Mouse (Mus musculus): ENCODE measurements around the gene Srd5a3.

The Srd5a3 gene

DNA sequence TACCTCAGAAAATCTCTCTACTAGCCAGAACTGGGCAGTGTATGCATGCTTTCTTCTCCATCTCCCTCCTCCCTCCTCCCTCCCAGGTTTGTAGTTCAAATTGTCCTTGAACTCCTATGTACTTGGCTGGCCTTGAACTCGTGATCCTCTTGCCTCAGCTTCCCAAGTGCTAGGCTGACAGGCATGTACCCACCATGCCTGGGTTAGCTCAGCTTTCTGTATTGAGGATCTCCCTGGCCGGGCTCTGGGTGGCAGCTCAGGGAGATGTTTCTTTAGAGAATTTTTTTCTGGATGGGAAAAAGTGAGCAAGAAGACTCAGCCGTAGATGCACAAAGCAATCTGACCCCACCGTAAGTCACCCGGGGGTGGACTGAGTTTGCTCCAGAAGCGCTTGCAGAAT is 12.9 kb downstream of the Srd5a3 start:
- no peak for DNase-seq (ENCODE audit: low read depth, low spot score)

GRCm38 (mm10) chr5:76153430-76153829 is 13.4 kb downstream of the Srd5a3 start:
- no peak for DNase-seq (ENCODE audit: low read depth, low spot score)

DNA sequence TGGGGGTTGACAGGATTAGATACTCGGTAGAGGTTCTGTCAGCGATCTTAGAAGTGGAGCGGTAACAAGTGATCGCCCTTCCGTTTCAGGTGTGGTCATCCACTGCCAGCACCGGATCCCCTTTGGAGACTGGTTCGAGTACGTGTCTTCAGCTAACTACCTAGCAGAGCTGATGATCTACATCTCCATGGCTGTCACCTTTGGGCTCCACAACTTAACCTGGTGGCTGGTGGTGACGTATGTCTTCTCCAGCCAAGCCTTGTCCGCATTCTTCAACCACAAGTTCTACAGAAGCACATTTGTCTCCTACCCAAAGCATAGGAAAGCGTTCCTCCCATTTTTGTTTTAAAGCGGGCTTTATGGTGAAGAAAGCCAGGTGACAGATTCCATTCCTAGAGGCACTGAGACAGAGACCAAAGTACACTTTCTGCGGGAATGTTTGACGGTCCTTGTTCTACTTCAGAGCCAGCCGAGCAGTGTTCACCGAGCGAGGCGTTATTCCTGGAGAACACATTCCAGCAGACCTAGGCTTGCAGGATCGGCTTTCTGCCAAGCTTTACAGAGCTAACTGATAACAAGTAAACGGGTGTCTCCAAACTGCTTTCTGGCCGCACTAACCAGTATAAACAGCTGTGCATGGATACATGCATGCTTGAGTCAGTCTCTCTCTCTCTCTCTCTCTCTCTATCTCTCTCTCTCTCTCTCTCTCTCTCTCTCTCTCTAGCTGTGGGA is 14.5 kb downstream of the Srd5a3 start:
- DNase-seq (ENCODE audit: low read depth, low spot score), result no peak

DNA sequence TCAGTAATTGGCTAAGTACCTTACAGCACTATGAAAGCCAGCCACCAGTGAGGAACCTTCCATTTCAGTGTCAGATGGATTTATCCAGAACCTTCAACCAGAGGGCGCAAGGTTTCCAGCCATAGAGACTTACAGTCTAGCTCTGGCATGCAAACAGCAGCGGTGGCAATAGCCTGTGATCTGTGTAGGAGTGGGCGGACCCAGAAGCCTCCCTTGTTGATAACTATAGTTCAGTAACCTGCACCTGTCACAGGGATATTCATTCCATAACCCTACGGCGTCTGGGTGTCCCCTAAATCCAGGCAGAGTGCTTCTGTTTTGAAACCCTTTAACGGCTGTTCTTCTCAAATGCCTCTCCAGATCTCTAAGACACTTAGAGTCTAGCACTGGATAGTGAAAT is 19.5 kb downstream of the Srd5a3 start:
- no peak for DNase-seq (ENCODE audit: low read depth, low spot score)

DNA sequence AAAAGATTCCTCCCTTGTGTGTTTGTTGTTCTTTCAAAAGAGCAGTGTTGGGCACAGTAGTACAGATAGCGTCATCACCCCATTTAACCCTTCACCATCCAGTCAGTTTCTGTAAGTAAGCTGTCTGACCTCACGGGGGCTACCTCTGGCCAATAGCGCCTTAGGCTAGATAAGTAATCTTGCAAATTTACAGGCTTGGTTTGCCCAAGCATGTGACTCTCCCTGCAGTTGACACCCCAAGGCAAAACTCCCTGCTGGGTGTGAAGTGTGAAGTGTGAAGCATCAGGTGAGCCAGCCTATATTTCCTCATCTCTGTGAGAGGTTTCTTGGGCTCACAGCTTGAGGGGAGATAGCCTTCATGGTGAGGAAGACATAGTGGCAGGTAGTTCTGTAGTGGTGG is 20.0 kb downstream of the Srd5a3 start:
- no peak for DNase-seq (ENCODE audit: low read depth, low spot score)

DNA sequence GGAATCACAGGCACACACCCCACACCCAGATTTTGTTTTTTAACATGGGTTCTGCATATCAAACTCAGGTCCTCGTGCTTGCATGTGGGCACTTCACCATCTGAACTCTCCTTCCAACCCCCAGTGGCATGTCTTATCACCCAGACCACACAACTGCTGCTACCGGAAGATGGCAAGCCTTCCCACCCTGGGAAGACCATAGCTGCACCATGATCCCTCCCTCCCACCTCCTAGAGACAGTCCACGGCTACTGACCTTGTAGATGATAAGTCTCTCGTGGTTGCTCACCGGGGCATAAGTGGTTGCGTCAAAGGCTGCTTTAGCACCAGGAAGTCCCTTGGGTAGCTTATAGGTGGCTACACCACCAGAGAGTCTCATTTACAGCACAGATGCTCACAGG is 21.4 kb downstream of the Srd5a3 start:
- DNase-seq (ENCODE audit: low read depth, low spot score), result no peak

GRCm38 (mm10) chr5:76162926-76163325 is 22.9 kb downstream of the Srd5a3 start:
- no peak for DNase-seq (ENCODE audit: low read depth, low spot score)

DNA sequence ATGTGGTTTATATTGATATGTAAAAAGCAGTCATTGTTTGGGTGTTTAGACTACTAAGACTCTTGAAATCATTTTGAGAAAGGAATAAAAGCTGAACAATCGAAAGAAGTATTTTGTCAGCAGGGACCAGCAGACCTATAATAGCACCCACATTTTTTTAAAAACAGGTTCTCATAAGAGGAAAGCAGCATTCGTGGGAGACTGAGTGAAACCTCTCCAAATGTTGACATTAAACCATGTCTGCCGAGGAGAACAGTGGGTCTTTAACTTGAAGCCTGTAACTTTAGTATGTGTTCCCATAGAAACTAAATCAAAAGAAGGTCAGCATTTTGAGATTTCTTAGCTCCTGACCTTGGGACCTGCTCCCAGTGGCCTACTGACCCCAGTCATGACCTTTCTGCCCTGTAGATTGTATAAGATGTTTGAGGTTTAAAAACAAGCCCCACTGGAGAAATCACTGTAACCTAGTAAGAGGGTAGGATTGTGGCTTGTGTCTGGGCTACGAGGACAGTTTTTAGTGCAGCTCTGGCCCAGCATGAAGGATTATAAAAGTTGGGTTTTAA is 23.8 kb downstream of the Srd5a3 start:
- no peak for DNase-seq (ENCODE audit: low read depth, low spot score)

- no peak for DNase-seq (ENCODE audit: low read depth, low spot score)
Measured at GRCm38 (mm10) chr5:76164827-76165226, 24.8 kb downstream of the Srd5a3 start.

DNA sequence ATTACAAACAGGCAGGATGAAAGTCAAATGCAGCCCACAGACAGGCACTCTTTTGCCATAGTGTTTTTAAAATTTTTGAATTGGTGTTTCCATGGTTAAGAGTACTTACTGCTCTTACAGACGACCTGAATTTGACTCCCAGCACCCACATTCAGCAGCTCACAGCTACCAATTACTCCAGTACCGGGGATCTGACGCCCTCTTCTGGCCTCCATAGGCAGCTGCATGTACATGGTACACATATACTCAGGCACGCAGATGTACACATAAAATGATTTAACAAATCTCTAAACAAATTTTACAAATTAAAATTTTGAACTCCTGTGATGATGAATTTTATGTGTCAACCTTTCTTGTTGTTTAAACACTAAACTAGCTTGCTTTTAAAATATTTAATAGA is 30.5 kb downstream of the Srd5a3 start:
- DNase-seq (ENCODE audit: low read depth, low spot score), result no peak

DNA sequence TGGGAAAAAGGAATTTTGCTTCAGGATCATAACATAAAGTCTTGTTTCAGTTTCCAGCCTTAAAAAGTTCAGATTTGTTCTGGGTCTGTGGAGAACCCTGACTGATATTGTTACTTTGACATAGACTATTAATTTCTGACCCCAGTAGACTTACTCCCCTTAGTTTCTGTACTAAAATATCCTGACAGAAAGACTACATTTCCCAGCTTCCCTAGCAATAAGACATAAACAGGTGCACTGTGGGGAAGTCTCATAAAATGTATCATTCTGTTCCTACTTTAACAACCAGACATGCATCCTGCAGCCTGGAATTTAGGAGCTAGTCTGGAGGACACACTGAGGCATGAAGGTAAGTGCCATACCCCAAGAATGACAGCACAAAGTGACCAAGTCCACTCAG is 31.0 kb downstream of the Srd5a3 start:
- DNase-seq (ENCODE audit: low read depth, low spot score), result no peak

GRCm38 (mm10) chr5:76175051-76175450 is 35.0 kb downstream of the Srd5a3 start:
- no peak for DNase-seq (ENCODE audit: low read depth, low spot score)

DNA sequence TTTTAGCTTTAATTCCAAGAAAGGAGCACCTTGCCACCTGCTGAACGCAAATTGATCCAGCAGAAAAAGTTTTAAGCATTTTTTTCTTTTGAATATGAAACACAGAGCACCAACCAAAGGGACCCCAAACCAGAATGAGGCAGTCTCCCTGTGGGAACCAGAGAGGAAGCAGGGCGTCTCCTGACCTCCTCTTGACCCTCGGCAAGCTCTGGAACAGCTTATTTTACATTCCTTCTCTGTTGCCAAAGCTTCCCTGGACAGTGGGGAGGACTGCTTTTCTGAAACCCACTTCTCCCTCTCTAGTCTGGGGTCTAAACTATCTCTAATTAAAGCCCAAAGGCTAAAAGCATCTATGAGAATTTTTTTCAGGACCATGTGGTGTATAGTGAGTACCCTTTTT is 36.3 kb downstream of the Srd5a3 start:
- DNase-seq (ENCODE audit: low read depth, low spot score), result no peak

- DNase-seq (ENCODE audit: low read depth, low spot score), result no peak
Measured at GRCm38 (mm10) chr5:76176841-76177240, 36.8 kb downstream of the Srd5a3 start.

GRCm38 (mm10) chr5:76177664-76178063 is 37.6 kb downstream of the Srd5a3 start:
- no peak for DNase-seq (ENCODE audit: low read depth, low spot score)

GRCm38 (mm10) chr5:76179171-76179570 is 39.1 kb downstream of the Srd5a3 start:
- DNase-seq (ENCODE audit: low read depth, low spot score), result no peak

DNA sequence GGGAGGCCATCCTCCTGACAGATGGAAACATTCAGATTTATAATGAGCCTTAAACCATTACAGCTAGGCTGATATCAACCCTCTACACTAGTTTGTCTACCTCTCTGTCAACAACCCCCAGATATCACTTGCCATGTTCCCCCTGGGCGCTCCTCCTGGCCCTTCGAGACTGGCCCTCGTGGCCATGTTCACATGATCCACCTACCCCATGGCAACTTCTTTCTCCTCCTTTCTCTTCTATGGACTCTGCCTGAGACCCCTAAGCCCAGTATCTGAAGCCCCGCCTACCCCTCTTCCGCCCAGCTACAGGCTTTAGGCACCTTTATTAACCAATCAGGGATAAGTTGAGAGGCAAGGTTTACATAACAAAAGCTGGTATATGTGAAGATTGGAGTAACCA is 39.7 kb downstream of the Srd5a3 start:
- no peak for DNase-seq (ENCODE audit: low read depth, low spot score)

- DNase-seq (ENCODE audit: low read depth, low spot score), result no peak
Measured at GRCm38 (mm10) chr5:76182326-76182725, 42.3 kb downstream of the Srd5a3 start.

- no peak for DNase-seq (ENCODE audit: low read depth, low spot score)
Measured at GRCm38 (mm10) chr5:76183043-76183749, 43.1 kb downstream of the Srd5a3 start.

- DNase-seq (ENCODE audit: low read depth, low spot score), result peak; percentile 83
Measured at GRCm38 (mm10) chr5:76183750-76184261, 43.7 kb downstream of the Srd5a3 start, which contains the start of gene Tmem165. Tmem165 (plus strand) TSS chr5:76183880.

GRCm38 (mm10) chr5:76184286-76185080 is 44.4 kb downstream of the Srd5a3 start:
- peak; percentile 49 for DNase-seq (ENCODE audit: low read depth, low spot score)

DNA sequence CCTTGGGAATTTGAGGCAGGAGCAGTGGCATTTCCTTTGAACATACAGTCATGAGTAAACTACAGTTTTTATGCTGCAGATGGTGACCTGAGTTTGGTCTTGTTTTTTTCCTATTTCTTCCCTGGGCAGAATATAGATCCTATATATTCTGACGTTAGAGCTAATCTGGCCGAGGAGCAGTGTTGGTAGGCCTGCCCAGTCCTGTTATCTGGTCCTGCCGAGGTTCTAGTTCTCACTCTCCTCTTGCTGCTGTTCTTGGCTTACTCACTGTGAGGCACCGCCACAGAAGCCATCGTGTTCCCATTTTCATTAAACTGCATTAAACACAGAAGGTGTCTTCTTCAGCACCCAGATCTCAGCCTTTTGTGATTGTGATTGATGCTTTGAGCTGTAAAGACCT is 47.8 kb downstream of the Srd5a3 start:
- DNase-seq (ENCODE audit: low read depth, low spot score), result no peak
